Mouse (Mus musculus) embryonic fibroblast, embryonic 13.5 days (primary cell): ENCODE results near the gene Ppp2r5b. TPM values are rescaled to one million over a fixed set of nuclear protein-coding genes. Genes with fewer than 3 reads are reported as not detected.

ENCODE experiments used
- H3K27ac ChIP-seq: 2 replicates; pipeline ENCODE4 v1.5.1; 2012; ENCODE audit warnings: low read length, control low read depth, inconsistent platforms; ENCODE audit not compliant: insufficient read depth
- H3K4me1 ChIP-seq: 2 replicates; pipeline ENCODE4 v1.6.1; 2011; ENCODE audit warnings: low read length; ENCODE audit not compliant: control insufficient read depth, insufficient read depth
- H3K4me3 ChIP-seq: 2 replicates; pipeline ENCODE4 v1.5.1; 2011; ENCODE audit warnings: mild to moderate bottlenecking, control low read depth, low read length; ENCODE audit not compliant: insufficient read depth
- CTCF ChIP-seq: IDR thresholded peaks from 2 replicates; pipeline ENCODE4 v1.5.1; 2011; ENCODE audit warnings: mild to moderate bottlenecking, control low read depth, low read length, moderate library complexity, borderline replicate concordance; ENCODE audit not compliant: insufficient read depth
- POLR2A ChIP-seq: IDR thresholded peaks from 2 replicates; pipeline ENCODE4 v1.6.1; 2011; ENCODE audit warnings: low read depth, mild to moderate bottlenecking, control low read depth, low read length, moderate library complexity
- polyA plus RNA-seq: library from polyadenylated mRNA; stranded (reverse); fragments of >200 nt; gene quantifications from 2 replicates; pipeline ENCODE4 v1.2.4, GENCODE M21; 2011; ENCODE audit warnings: low read depth; ENCODE audit not compliant: missing spikeins, insufficient read length

Gene Ppp2r5b
- polyA plus RNA-seq, 1 experiment = 26.0 TPM

DNA sequence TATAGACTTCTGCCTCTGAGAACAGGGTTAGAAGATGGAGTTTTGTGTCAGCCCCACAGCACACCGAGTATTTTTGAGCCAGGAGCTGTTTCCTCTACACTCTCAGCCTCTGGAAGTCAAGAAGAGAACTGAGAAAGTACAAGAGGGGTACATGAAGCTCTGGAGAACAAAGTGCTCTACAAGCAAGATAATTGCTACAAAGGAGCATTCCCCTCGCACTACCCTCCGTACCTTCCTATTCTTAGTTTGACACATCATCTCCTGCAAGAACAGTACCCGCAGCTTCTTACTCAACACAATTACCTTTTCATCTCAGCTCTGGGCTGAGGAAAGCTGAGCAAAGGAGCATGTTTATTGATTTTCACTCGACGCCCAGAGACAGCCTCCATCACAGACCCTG, 17.1 kb downstream of the Ppp2r5b start:
- H3K4me1 ChIP-seq = no peaks in the 10 kb centered on the region
- no peak overlapping the region for H3K4me3 ChIP-seq
- H3K27ac ChIP-seq = no peak overlapping the region
- TF ChIP-seq CTCF (no peak), POLR2A (no peak)

DNA sequence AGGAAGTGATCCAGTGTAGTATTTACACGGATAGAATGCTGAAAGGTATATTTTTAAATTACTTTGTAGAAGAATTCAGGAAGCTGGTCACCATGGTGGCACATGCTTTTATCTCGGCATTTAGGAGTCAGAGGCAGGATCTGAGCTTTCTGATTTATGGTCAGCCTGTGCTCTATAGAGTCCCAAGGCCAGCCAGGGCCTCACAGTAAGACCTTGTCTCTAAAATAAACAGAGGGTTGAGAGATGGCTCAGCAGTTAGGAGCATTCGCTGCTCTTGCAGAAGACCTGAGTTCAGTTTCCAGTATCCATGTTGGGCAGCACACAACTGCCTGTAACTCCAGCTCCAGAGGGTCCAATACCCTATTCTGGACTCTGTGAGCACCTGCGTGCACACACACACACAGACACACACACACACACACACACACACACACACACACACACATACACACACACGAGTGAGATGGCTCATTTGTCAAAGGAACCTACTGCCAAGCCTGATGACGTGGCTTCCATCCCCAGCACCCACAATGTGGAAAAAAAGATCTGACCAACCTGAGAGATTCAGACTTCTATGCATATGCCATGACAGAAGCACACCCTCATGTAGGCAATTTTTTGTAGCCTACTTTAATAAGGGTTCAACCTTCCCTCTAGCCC, 19.5 kb downstream of the Ppp2r5b start:
- Histone ChIP-seq H3K4me3 (no peak overlapping the region), H3K27ac (no peak overlapping the region), H3K4me1 (no peaks in the 10 kb centered on the region)
- no peak for TF ChIP-seq POLR2A

DNA sequence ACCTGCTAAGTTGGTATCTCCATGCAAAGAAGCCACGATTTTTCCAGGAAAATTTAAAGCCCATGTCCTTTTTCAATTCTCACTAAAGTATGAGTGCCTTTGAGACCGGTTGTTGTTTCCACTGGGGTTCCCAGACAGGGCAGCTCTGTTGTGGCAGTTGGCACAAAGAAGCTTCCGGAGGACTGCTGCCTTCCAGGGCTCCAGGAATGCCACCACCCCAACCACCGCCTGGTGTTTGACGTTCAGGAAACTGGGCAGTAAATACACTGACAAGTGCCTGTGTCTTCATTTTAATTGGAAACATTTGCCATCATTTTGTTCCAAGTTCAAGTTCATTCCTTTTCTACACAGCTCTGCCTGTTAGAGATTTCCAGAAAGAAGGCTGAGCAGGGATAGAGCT, 29.0 kb downstream of the Ppp2r5b start:
- Histone ChIP-seq H3K4me1 (no peaks in the 10 kb centered on the region), H3K4me3 (no peak overlapping the region), H3K27ac (no peak overlapping the region)
- TF ChIP-seq POLR2A (no peak), CTCF (no peak)

DNA sequence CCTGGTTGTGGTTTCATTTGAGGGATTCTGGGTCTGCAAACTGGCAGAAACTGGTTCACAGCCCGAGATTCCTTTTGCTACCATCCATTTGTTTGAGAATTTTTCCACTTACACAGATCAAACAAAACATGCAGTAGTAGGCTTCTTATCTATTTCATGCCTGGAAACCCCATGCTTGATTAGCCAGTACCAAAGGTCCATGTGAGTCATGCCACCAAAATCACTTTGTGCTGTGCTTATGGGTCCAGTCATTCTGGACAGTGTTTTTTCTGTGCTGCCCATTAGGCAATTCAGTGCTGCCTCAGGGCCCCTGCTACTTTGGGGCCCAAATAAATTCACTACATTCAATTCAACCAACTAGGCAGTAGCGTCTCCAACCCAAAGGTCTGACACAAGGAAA, 31.4 kb downstream of the Ppp2r5b start:
- Histone ChIP-seq H3K4me3 (no peak overlapping the region), H3K27ac (no peak overlapping the region), H3K4me1 (no peaks in the 10 kb centered on the region)
- TF ChIP-seq CTCF (no peak), POLR2A (no peak)

DNA sequence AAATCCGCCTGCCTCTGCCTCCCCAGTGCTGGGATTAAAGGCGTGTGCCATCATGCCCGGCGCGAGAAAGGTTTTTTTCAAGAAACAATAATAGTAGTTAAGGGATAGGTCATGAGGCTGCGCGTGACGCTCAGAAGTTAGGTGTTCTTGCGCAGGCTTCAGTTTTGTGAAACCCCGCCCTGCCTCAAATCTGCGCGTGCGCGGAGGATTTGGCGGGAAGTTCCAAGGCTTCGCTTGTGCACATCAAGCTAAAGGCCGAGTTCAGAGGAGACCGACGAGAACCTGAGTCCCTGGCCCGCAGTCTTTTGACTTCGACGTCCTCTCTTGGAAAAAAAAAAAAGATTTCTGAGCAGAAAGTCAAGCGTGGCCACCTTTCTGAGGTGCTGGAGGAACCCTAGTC, 51.5 kb downstream of the Ppp2r5b start, which contains the start of gene Majin:
TSS of gene Majin (plus strand) at position 258 of the 400 bp plus-strand sequence.
- TF ChIP-seq CTCF (no peak), POLR2A (no peak)
- Histone ChIP-seq H3K27ac (no peak within 1 kb of the TSS), H3K4me3 (no peak within 1 kb of the TSS), H3K4me1 (no peaks in the 10 kb centered on the region)

DNA sequence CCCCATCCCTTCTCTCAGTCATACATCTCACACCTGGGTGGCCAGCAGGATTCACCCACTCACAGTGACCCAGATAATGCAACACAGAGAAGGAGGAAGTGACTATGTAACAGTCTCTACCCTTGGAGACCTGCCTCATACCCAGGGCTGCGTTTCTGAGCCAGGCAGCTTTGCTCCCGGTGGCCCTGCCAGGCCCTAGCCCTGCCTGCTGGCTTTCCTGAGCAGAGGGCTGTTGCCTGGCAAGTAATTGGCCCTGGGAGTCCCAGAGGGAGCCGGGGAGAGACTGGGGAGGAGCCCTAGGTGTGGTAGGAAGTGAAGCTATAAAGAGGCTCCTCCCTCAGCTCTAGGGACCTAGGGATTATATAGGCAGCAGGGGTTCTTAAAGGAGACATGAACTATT, 53.1 kb downstream of the Ppp2r5b start:
- TF ChIP-seq CTCF = no peak
- no peak for TF ChIP-seq POLR2A
- H3K4me1 ChIP-seq = no peaks in the 10 kb centered on the region
- no peak overlapping the region for H3K27ac ChIP-seq
- H3K4me3 ChIP-seq = no peak overlapping the region

DNA sequence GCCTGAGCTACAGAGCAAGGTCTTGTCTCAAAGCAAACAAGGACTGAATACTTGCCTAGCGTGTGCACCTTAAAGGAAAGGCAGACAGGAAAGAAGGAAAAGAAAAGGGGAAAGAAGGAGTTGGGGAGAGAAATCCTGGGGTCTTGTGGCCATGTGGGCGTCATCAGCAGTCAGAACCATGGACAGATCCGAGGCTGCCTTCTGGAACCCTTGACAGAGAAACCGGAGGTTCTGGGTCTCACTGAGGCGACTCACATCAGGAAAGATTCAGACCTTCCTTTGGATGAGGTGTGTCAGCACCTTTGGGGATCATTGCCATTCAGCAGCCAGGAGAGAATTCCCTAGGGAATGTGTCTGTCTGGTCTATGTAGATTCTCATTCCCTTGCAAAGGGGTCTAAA, 54.0 kb downstream of the Ppp2r5b start:
- Histone ChIP-seq H3K4me1 (no peaks in the 10 kb centered on the region), H3K4me3 (no peak overlapping the region), H3K27ac (no peak overlapping the region)
- TF ChIP-seq POLR2A = no peak
- TF ChIP-seq CTCF = no peak

DNA sequence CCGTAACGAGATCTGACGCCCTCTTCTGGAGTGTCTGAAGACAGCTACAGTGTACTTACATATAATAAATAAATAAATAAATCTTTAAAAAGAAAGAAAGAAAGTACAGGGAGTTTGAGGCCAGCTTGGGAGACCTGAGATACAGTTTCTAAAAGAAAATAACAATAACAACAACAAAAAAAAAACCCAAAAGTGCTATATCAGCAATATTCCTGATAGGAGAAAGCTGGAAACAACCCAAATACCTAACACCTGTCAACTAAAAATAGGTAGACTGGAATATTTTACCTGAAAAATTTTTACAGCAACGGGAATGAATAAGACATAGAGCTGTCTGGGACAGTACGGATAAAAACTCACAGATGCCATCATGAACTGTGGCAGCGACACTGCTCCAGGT, 56.9 kb downstream of the Ppp2r5b start:
- no peak for TF ChIP-seq POLR2A
- TF ChIP-seq CTCF = no peak
- no peak overlapping the region for H3K4me3 ChIP-seq
- no peak overlapping the region for H3K27ac ChIP-seq
- H3K4me1 ChIP-seq = no peaks in the 10 kb centered on the region

Other genes starting within 250 kb of the Ppp2r5b start
- gene Slc22a20, start 249.7 kb downstream of the Ppp2r5b start, polyA plus RNA-seq = not detected in 2 replicates
- gene Capn1, start 220.0 kb downstream of the Ppp2r5b start, polyA plus RNA-seq = 46.5 and 57.1 TPM in 2 replicates
- 36.8 and 40.3 TPM in 2 replicates for gene Syvn1, start 189.3 kb downstream of the Ppp2r5b start, polyA plus RNA-seq
- 24.0 and 25.7 TPM in 2 replicates for gene Mrpl49, start 178.1 kb downstream of the Ppp2r5b start, polyA plus RNA-seq
- 1,065 and 1,194 TPM in 2 replicates for gene Fau, start 178.0 kb downstream of the Ppp2r5b start, polyA plus RNA-seq
- gene Znhit2, start 174.7 kb downstream of the Ppp2r5b start, polyA plus RNA-seq = 8.9 and 9.9 TPM in 2 replicates
- 18.5 and 20.7 TPM in 2 replicates for gene Tm7sf2, start 167.5 kb downstream of the Ppp2r5b start, polyA plus RNA-seq
- 23.2 and 23.5 TPM in 2 replicates for gene Vps51, start 158.6 kb downstream of the Ppp2r5b start, polyA plus RNA-seq
- not detected in 2 replicates for gene Tmem262, start 155.8 kb downstream of the Ppp2r5b start, polyA plus RNA-seq
- gene Gm28374, start 153.6 kb downstream of the Ppp2r5b start, polyA plus RNA-seq = 1.6 TPM in 1 of 2 replicates, not detected in the other
- gene Zfpl1, start 150.9 kb downstream of the Ppp2r5b start, polyA plus RNA-seq = 43.0 and 59.0 TPM in 2 replicates
- gene Cdca5, start 150.9 kb downstream of the Ppp2r5b start, polyA plus RNA-seq = 9.4 and 12.9 TPM in 2 replicates
- gene AC131692.1, start 141.5 kb downstream of the Ppp2r5b start, polyA plus RNA-seq = 0.58 and 0.68 TPM in 2 replicates
- gene Naaladl1, start 130.1 kb downstream of the Ppp2r5b start, polyA plus RNA-seq = 0.45 and 0.61 TPM in 2 replicates
- 13.7 and 16.2 TPM in 2 replicates for gene Sac3d1, start 117.2 kb downstream of the Ppp2r5b start, polyA plus RNA-seq
- 19.5 and 22.6 TPM in 2 replicates for gene Snx15, start 107.6 kb downstream of the Ppp2r5b start, polyA plus RNA-seq
- not detected in 2 replicates for gene Batf2, start 94.9 kb downstream of the Ppp2r5b start, polyA plus RNA-seq
- 56.2 and 57.6 TPM in 2 replicates for gene Arl2, start 94.3 kb downstream of the Ppp2r5b start, polyA plus RNA-seq
- gene Majin, start 51.5 kb downstream of the Ppp2r5b start, polyA plus RNA-seq = not detected in 2 replicates
- not detected in 2 replicates for gene Gpha2, start 9.5 kb downstream of the Ppp2r5b start, polyA plus RNA-seq
- 13.0 and 14.3 TPM in 2 replicates for gene Atg2a, start 5.8 kb upstream of the Ppp2r5b start, polyA plus RNA-seq
- gene Ehd1, start 40.9 kb upstream of the Ppp2r5b start, polyA plus RNA-seq = 72.9 and 96.4 TPM in 2 replicates
- 17.0 and 18.6 TPM in 2 replicates for gene Cdc42bpg, start 70.6 kb upstream of the Ppp2r5b start, polyA plus RNA-seq
- 36.1 and 37.5 TPM in 2 replicates for gene Men1, start 99.1 kb upstream of the Ppp2r5b start, polyA plus RNA-seq
- 18.0 and 24.3 TPM in 2 replicates for gene Map4k2, start 105.3 kb upstream of the Ppp2r5b start, polyA plus RNA-seq
- 186 and 226 TPM in 2 replicates for gene Sf1, start 127.8 kb upstream of the Ppp2r5b start, polyA plus RNA-seq
- gene Pygm, start 148.5 kb upstream of the Ppp2r5b start, polyA plus RNA-seq = 0.38 and 0.91 TPM in 2 replicates
- gene Rasgrp2, start 163.5 kb upstream of the Ppp2r5b start, polyA plus RNA-seq = 1.8 and 2.3 TPM in 2 replicates
- gene Nrxn2, start 182.9 kb upstream of the Ppp2r5b start, polyA plus RNA-seq = 0.13 and 0.39 TPM in 2 replicates